Mouse (Mus musculus) embryonic facial prominence, embryonic 11.5 days (tissue): ENCODE results near the gene Zfp579. TPM values are rescaled to one million over a fixed set of nuclear protein-coding genes. Genes with fewer than 3 reads are reported as not detected.
A peak's percentile ranks its signal among the peaks of the same experiment; 100 is the strongest.

Experiments used
- ATAC-seq: fragments of 200-750 bp; cut with Nextera tagmentation; replicated peaks from 2 replicates; pipeline ENCODE4 v1.8.0; 2017; ENCODE audit warnings: low read depth; ENCODE audit not compliant: insufficient number of reproducible peaks, low FRiP score, low TSS enrichment
- DNase-seq: peaks from one replicate; pipeline ENCODE4 v3.0.0-alpha.2; 2015; ENCODE audit warnings: low spot score
- H3K27ac ChIP-seq: fragments of 300-500 bp; sonication (generic); replicated peaks from 2 replicates; pipeline ENCODE4 v1.5.1; 2014; ENCODE audit warnings: mild to moderate bottlenecking, low read depth, low read length, control low read depth
- H3K27me3 ChIP-seq: fragments of 300-500 bp; sonication (generic); 2 replicates; pipeline ENCODE4 v1.6.1; 2014; ENCODE audit warnings: mild to moderate bottlenecking, low read length, moderate library complexity, mixed read lengths; ENCODE audit not compliant: control insufficient read depth, insufficient read depth
- H3K36me3 ChIP-seq: fragments of 300-500 bp; sonication (generic); replicated peaks from 2 replicates; pipeline ENCODE4 v1.6.1; 2014; ENCODE audit warnings: low read depth, mild to moderate bottlenecking, low read length, moderate library complexity, mixed read lengths; ENCODE audit not compliant: control insufficient read depth, insufficient read depth
- H3K4me1 ChIP-seq: fragments of 300-500 bp; sonication (generic); 2 replicates; pipeline ENCODE4 v1.6.1; 2014; ENCODE audit warnings: low read length, mixed read lengths; ENCODE audit not compliant: control insufficient read depth, insufficient read depth
- H3K4me2 ChIP-seq: fragments of 300-500 bp; sonication (generic); 2 replicates; pipeline ENCODE4 v1.6.1; 2014; ENCODE audit warnings: low read depth, mild to moderate bottlenecking, control low read depth, low read length, moderate library complexity
- H3K4me3 ChIP-seq: fragments of 300-500 bp; sonication (generic); 2 replicates; pipeline ENCODE4 v1.5.1; 2014; ENCODE audit warnings: low read depth, low read length, control low read depth
- H3K9ac ChIP-seq: fragments of 300-500 bp; sonication (generic); replicated peaks from 2 replicates; pipeline ENCODE4 v1.6.1; 2014; ENCODE audit warnings: mild to moderate bottlenecking, control low read depth, low read length
- H3K9me3 ChIP-seq: fragments of 300-500 bp; sonication (generic); replicated peaks from 2 replicates; pipeline ENCODE4 v1.6.1; 2016; ENCODE audit warnings: mild to moderate bottlenecking, low read length, inconsistent platforms, mixed read lengths; ENCODE audit not compliant: control insufficient read depth
- WGBS: fragments of 180-500 bp; shearing (Covaris S2); extraction: QIAGEN DNeasy Blood & Tissue Kit; methylation state at CpG from one replicate; pipeline ENCODE4 v1.1.7; 2014; 5-methylcytosine and 5-hydroxymethylcytosine counted together
- polyA plus RNA-seq: library from polyadenylated mRNA; unstranded; fragments of >200 nt; fragmentation: Nextera tagmentation; extraction: Ambion mirVana; gene quantifications from 2 replicates; pipeline ENCODE4 v1.2.1, GENCODE M21; 2014

Gene Zfp579
- polyA plus RNA-seq, 1 experiment from 2014 or later, result 25.3 TPM

DNA sequence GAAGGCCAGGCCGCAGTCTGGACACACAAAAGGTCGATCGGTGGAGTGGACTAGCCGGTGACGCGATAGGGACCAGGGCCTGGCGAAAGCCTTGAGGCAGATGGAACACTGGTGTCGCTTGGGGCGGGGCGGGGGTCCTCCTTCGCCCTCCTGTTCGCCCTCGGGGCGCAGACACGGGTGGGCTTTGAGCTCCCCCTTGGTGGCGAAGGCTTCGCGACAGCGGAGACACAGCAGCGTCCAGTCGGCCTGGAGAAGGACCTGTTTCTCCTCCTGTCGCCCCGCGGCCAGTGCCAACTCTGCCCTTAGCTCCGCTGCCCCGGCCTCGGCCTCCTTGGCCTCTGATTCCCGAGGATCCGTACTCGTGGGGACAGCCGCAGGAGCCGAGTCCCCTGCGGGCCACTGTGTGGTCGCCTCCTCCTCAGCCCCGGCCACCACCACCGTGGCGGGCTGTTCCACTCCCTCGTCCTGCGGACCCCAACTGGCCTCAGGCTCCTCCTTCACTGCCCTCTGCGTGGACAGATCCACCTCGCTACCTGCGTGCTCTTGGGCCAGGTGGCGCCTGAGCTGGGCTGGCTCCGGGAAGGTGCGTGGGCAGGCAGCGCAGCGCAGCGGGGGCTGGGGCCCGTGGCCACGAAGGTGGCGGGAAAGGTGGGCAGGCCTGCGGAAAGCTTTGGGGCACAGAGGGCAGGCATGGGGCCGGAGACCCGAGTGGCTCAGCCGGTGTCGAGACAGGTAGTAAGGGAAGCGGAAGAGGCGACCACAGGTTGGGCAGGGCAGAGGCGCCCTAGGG lies 1.8 kb downstream of the Zfp579 start:
- peaks cover 21% of the 10 kb centered on the region for H3K27me3 ChIP-seq
- 44% methylated on average over 56 of the region's 59 CpGs for WGBS
- peak overlapping the region; percentile 8; the same call in 1 of the 2 replicates for H3K4me3 ChIP-seq
- no peak for ATAC-seq
- H3K27ac ChIP-seq, result no peak overlapping the region
- peak overlapping the region; percentile 9; the same call in 1 of the 2 replicates for H3K9ac ChIP-seq
- no peak for DNase-seq
- no peaks in the 10 kb centered on the region for H3K9me3 ChIP-seq
- peak overlapping the region; percentile 21; the same call in 1 of the 2 replicates for H3K4me2 ChIP-seq
- peaks cover 4% of the 10 kb centered on the region; the same call in 1 of the 2 replicates for H3K36me3 ChIP-seq
- H3K4me1 ChIP-seq, result no peaks in the 10 kb centered on the region

DNA sequence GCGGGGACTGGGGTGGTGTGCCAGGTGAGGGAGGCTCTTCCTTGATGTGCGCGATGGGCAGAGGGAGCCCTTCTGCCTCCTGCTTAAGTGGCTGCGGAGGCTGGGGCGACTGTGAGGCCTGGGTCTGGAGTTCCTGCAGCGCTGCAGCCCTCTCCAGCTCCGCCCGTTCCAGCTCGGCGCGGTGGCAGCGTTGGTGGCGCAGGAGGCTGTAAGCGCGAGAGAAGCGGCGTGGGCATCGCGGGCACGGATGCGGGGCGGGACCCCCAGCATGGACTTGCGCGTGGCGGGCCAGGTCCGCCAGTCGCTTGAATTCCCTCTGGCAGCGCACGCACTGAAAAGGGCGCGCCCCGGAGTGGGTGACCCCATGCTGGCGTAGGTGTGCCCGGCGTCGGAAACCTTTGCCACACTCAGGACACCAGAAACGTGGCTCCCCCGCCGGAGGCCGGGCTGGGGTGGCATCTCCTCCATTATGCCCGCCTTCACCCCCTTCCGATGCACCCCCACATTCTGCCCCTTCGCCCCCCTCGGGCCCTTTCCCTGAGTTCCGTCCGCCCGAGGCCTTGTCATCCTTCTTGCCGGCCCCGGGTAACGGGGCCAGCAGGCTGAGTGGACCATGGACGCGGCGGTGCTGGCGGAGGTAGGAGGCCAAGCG lies 2.5 kb downstream of the Zfp579 start:
- Histone ChIP-seq H3K9me3 (no peaks in the 10 kb centered on the region), H3K27ac (no peak overlapping the region), H3K36me3 (peaks cover 4% of the 10 kb centered on the region; the same call in 1 of the 2 replicates), H3K9ac (peak overlapping the region; percentile 9; the same call in 1 of the 2 replicates), H3K4me2 (peak overlapping the region; percentile 21; the same call in 1 of the 2 replicates), H3K4me3 (no peak overlapping the region), H3K27me3 (peaks cover 21% of the 10 kb centered on the region), H3K4me1 (no peaks in the 10 kb centered on the region)
- ATAC-seq (no peak), DNase-seq (no peak)
- 29% methylated on average over 44 of the region's 55 CpGs for WGBS

DNA sequence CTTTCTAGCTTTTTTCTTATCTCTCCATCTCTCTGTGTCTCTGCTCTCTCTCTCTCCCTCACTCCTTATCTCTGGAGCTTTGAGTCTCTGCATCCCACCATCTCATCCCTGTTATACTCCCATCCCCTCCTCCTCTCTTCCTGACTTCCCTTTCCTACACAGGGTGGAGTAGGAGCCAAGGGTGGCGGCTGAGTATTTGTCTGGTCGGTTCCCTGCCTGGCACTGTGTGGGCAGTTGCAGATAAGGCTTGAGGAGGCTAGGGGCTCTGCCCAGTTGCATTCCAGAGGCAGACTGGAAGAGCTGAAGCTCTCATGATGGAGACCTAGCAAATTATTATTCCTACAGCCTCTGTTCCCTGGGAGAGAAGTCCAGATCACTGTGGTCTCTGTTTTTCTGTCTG lies 7.7 kb downstream of the Zfp579 start:
- peaks cover 7% of the 10 kb centered on the region for H3K27me3 ChIP-seq
- no peaks in the 10 kb centered on the region for H3K9me3 ChIP-seq
- H3K9ac ChIP-seq, result no peak overlapping the region
- no peaks in the 10 kb centered on the region for H3K4me1 ChIP-seq
- no peak overlapping the region for H3K4me3 ChIP-seq
- 65% methylated on average over 2 of the region's 2 CpGs for WGBS
- DNase-seq, result no peak
- no peak overlapping the region for H3K27ac ChIP-seq
- H3K4me2 ChIP-seq, result no peak overlapping the region
- no peaks in the 10 kb centered on the region; the same call in 1 of the 2 replicates for H3K36me3 ChIP-seq
- no peak for ATAC-seq

DNA sequence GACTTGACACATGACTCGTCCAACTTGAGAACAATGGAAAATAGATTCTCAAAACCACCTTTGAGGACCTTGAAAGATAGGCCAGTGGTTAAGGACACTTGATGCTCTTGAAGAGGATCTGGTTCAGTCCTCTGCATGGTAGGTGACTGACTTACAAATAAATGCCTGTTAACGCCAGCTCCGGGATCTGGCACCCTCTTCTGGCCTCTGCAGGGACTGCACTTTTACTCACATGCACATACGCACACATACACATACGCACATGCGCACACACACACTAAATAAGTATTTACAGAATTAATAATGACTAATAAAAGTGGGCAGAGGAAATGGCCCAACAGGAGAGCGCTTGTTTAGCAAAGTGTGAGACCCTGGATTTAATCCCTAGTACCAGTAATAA lies 19.1 kb downstream of the Zfp579 start:
- H3K27me3 ChIP-seq, result no peaks in the 10 kb centered on the region
- 88% methylated on average over 7 of the region's 7 CpGs for WGBS
- DNase-seq, result no peak
- H3K4me3 ChIP-seq, result no peak overlapping the region
- H3K36me3 ChIP-seq, result no peaks in the 10 kb centered on the region
- H3K9me3 ChIP-seq, result no peaks in the 10 kb centered on the region
- ATAC-seq, result no peak
- H3K9ac ChIP-seq, result no peak overlapping the region
- H3K27ac ChIP-seq, result no peak overlapping the region
- no peak overlapping the region for H3K4me2 ChIP-seq
- no peaks in the 10 kb centered on the region for H3K4me1 ChIP-seq

DNA sequence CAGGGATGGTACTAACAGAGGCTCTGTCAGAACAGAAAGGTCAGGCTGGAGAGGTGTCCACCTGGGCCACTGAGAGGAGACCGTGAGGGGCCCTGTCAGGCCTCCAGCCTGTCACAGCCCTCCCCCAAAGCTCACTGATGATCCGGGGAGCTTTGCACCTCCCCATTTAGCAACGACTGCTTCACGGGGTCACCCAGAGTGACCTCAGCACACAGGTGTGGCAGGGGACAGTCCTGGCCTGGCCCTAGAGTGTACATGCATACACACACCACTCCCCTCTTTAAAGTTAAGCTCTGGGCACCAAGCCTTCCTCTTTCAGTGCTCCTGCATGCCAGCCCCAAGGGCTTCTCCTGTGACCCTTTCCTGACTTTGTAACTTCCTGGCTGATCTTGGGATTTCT lies 20.5 kb downstream of the Zfp579 start:
- Histone ChIP-seq H3K9ac (no peak overlapping the region), H3K36me3 (no peaks in the 10 kb centered on the region), H3K4me3 (no peak overlapping the region), H3K9me3 (no peaks in the 10 kb centered on the region), H3K27ac (no peak overlapping the region), H3K4me2 (no peak overlapping the region), H3K4me1 (no peaks in the 10 kb centered on the region), H3K27me3 (no peaks in the 10 kb centered on the region)
- WGBS, result 51% methylated on average over 4 of the region's 4 CpGs
- no peak for DNase-seq
- ATAC-seq, result no peak

DNA sequence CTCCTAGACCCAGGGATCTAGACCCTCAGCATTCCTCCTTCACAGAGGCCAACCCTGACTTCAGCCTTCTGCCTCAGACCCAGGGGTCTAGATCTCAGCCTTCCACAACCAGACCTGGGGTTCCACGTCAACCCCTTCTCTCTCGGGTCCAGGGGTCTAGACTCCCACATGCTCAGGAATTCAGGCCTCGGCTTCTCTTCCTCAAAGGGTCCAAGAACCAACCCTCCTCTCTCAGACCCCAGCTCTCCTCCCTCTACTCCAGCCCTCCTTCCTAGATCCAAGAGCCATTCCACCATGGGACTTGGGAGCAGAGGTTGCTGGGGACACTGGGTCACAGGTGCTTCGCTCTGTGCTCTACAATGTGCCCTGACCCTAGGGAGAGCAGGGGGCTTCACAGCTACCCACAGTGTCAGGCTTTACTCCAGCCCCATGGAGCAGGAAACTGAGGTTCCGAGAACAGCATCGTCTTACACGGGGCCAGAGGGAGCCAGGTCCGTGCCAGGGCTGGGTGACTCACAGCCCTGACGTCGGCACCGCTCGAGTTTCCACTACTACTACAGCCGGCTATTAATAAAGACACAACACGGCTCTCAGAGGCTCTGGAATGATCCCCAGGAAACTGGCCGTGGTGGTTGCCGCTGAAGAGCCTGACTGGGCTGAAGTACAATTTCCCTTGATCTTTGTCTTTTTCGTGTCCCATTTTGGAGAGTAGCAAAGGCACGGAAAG lies 23.5 kb downstream of the Zfp579 start:
- DNase-seq (no peak), ATAC-seq (no peak)
- H3K27me3 ChIP-seq, result no peaks in the 10 kb centered on the region
- 70% methylated on average over 18 of the region's 18 CpGs for WGBS
- no peak overlapping the region for H3K4me3 ChIP-seq
- no peak overlapping the region for H3K4me2 ChIP-seq
- H3K9me3 ChIP-seq, result no peaks in the 10 kb centered on the region
- no peak overlapping the region for H3K27ac ChIP-seq
- no peaks in the 10 kb centered on the region for H3K36me3 ChIP-seq
- 0 out of 2 replicates have a peak overlapping the region, but pooled peaks have one; percentile 2 for H3K9ac ChIP-seq
- no peaks in the 10 kb centered on the region for H3K4me1 ChIP-seq

DNA sequence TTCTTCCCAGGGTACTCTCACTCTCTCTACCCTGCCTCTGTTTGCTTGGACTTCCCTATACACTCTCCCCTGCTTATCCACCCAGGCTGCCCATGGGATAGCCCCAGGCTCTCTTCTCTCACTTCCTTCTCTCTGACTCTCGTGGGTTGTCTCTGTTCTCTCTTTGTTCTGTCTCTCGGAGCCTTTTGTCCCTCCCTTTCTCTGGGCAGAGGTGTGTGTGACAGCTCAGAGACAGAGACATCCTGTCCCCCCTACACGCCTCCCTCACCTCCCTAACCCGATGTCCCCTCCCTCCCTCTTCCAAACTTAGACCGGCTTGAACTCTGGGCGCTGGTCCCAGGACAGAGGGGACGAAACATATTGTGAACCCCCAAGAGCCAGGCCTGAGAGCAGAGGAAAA lies 24.2 kb downstream of the Zfp579 start:
- Histone ChIP-seq H3K9me3 (no peaks in the 10 kb centered on the region), H3K4me1 (no peaks in the 10 kb centered on the region), H3K27me3 (no peaks in the 10 kb centered on the region), H3K9ac (no peak overlapping the region), H3K36me3 (no peaks in the 10 kb centered on the region), H3K4me2 (no peak overlapping the region), H3K27ac (no peak overlapping the region), H3K4me3 (no peak overlapping the region)
- DNase-seq (no peak), ATAC-seq (no peak)
- WGBS, result 23% methylated on average over 7 of the region's 7 CpGs
